Mouse (Mus musculus) embryonic fibroblast, embryonic 13.5 days (primary cell): ENCODE results near the gene 9930111J21Rik2.

Experiments
- CTCF ChIP-seq: IDR thresholded peaks from 2 replicates; pipeline ENCODE4 v1.5.1; 2011; ENCODE audit warnings: mild to moderate bottlenecking, control low read depth, low read length, moderate library complexity, borderline replicate concordance; ENCODE audit not compliant: insufficient read depth
- POLR2A ChIP-seq: IDR thresholded peaks from 2 replicates; pipeline ENCODE4 v1.6.1; 2011; ENCODE audit warnings: low read depth, mild to moderate bottlenecking, control low read depth, low read length, moderate library complexity

DNA sequence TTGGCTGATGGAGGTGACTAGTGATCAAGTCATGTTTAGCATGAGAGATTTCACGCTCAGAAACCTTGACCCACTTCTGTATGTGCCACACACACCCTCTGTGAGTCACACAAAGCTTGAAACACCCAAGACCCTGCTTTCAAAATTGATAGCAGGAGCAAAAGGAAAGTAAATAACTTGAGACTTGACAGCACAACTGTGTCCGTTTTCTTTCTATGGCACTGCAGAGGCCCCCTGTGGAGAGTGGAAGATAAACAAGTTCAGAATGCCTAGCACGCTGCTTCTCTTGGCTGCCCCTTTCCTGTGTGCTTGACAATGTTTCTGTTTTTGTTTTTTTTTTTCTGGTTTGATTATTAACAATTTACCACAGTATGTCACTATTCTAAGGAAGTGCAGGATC is 33.8 kb upstream of the 9930111J21Rik2 start:
- no peak for TF ChIP-seq CTCF
- TF ChIP-seq POLR2A, result no peak
